Mouse (Mus musculus) heart, postnatal 0 days (tissue): ENCODE data around the gene Erbin.

Source experiments
- CTCF ChIP-seq: IDR thresholded peaks from 2 replicates; pipeline ENCODE4 v1.5.1; 2016; ENCODE audit warnings: antibody characterized with exemption, control low read depth, low read depth
- EP300 ChIP-seq: IDR thresholded peaks from 2 replicates; pipeline ENCODE4 v1.6.1; 2016; ENCODE audit warnings: antibody characterized with exemption, low read depth

DNA sequence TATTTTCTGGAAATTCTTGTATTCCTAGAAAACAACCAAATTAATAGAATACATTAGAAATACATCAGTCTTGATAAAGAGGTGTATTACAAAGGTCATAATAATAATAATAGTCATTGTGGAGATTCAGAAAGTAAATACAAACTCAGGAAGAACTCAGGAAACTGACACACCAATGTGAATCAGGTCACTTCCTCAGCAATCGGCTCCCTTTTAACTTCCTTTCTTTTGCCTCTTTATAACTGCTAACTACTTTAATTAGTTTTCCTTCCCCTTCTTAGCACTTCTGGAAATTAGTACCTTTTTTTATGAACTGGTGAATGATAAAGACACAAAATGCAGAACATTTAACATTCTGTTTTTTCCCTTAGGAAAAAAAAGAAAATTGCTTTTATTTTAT is 51.4 kb downstream of the Erbin start:
- TF ChIP-seq CTCF (no peak), EP300 (no peak)
